Mouse (Mus musculus): ENCODE results near the gene Ypel5. TPM values are rescaled to one million over a fixed set of nuclear protein-coding genes. Genes with fewer than 3 reads are reported as not detected.

The Ypel5 gene
- total and polyA plus RNA-seq, 2 experiments from 2014 or later, result 60.3 to 120 TPM

DNA sequence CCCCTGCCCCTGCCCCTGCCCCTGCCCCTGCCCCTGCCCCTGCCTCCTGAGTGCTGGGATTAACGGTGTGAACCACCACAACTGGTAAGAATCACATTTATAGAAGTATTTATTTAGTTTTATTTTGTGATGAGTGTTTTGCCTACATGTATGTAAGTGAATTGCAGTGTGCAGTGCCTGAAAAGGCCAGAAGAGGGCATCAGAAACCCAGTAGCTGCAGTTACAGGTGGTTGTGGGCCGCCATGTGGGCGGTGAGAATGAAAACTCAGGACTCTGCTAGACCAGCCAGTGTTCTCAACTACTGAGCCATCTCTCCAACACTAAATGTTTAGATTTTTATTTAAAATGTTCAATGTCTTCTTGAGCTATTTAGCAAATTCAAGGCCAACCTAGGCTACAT is 39.7 kb upstream of the Ypel5 start:
- no peak overlapping the region for H3K27ac ChIP-seq (ENCODE audit: low read depth, low read length)
- H3K9ac ChIP-seq (replicated peaks; ENCODE audit: low read length, poor library complexity, severe bottlenecking), result no peak overlapping the region
- peak; percentile 31 for TF ChIP-seq CTCF (IDR thresholded peaks at IDR 0.05)
- H3K4me2 ChIP-seq (ENCODE audit: low read depth, low read length, poor library complexity, severe bottlenecking), result no peak overlapping the region
- no peak for DNase-seq (ENCODE audit: low spot score)
- H3K9me3 ChIP-seq (ENCODE audit: low read length), result no peaks in the 10 kb centered on the region
- H3K27me3 ChIP-seq (ENCODE audit: insufficient read depth, low read length), result no peaks in the 10 kb centered on the region
- no peak overlapping the region for H3K4me3 ChIP-seq (ENCODE audit: low read depth, low read length)
- H3K36me3 ChIP-seq (ENCODE audit: insufficient read depth, low read length), result no peaks in the 10 kb centered on the region
- H3K4me1 ChIP-seq (ENCODE audit: insufficient read depth, low read length), result no peaks in the 10 kb centered on the region
- no peak for ATAC-seq (ENCODE audit: low FRiP score)
- WGBS, result 91% methylated on average over 3 of the region's 3 CpGs

DNA sequence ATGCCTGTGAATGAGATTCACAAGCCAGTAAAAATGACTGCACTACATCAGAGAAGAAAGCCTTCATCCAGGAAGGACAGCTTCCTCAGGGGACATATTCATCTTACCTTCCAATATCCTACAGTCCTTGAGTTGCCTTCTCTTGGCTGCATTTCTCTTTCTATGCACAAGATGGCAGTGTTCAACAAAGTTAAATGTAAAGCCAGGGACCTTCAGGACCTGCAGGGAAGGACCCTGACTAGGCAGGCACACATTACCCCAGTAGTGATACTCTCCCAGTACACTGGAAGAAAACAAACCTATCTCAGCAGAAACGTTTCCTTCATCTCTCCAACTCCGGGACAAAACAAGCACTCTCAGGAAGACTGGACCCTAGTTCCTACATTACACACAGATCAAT is 38.4 kb upstream of the Ypel5 start:
- no peaks in the 10 kb centered on the region for H3K4me1 ChIP-seq (ENCODE audit: insufficient read depth, low read length)
- WGBS, result 32% methylated on average over 2 of the region's 2 CpGs
- ATAC-seq (ENCODE audit: low FRiP score), result no peak

GRCm38 (mm10) chr17:72809942-72810654 is 26.2 kb upstream of the Ypel5 start:
- H3K4me1 ChIP-seq (ENCODE audit: insufficient read depth, low read length), result no peaks in the 10 kb centered on the region
- WGBS, result 78% methylated on average over 7 of the region's 7 CpGs
- H3K27me3 ChIP-seq (ENCODE audit: insufficient read depth, low read length), result no peaks in the 10 kb centered on the region
- no peak overlapping the region for H3K4me2 ChIP-seq (ENCODE audit: low read depth, low read length, poor library complexity, severe bottlenecking)
- no peak for TF ChIP-seq CTCF (IDR thresholded peaks at IDR 0.05)
- H3K9ac ChIP-seq (replicated peaks; ENCODE audit: low read length, poor library complexity, severe bottlenecking), result no peak overlapping the region
- no peak overlapping the region for H3K27ac ChIP-seq (ENCODE audit: low read depth, low read length)
- ATAC-seq (ENCODE audit: low FRiP score) (no peak), DNase-seq (ENCODE audit: low spot score) (no peak)
- H3K36me3 ChIP-seq (ENCODE audit: insufficient read depth, low read length), result no peaks in the 10 kb centered on the region
- H3K9me3 ChIP-seq (ENCODE audit: low read length), result no peaks in the 10 kb centered on the region
- H3K4me3 ChIP-seq (ENCODE audit: low read depth, low read length), result no peak overlapping the region

More for the DNA sequence above, 38.4 kb upstream of the Ypel5 start:
- Histone ChIP-seq H3K4me2 (ENCODE audit: low read depth, low read length, poor library complexity, severe bottlenecking) (no peak overlapping the region), H3K27ac (ENCODE audit: low read depth, low read length) (no peak overlapping the region), H3K4me3 (ENCODE audit: low read depth, low read length) (no peak overlapping the region), H3K27me3 (ENCODE audit: insufficient read depth, low read length) (no peaks in the 10 kb centered on the region), H3K9ac (replicated peaks; ENCODE audit: low read length, poor library complexity, severe bottlenecking) (no peak overlapping the region), H3K9me3 (ENCODE audit: low read length) (no peaks in the 10 kb centered on the region), H3K36me3 (ENCODE audit: insufficient read depth, low read length) (no peaks in the 10 kb centered on the region)
- peak; percentile 78 for DNase-seq (ENCODE audit: low spot score)
- TF ChIP-seq CTCF (IDR thresholded peaks at IDR 0.05), result peak; percentile 90

DNA sequence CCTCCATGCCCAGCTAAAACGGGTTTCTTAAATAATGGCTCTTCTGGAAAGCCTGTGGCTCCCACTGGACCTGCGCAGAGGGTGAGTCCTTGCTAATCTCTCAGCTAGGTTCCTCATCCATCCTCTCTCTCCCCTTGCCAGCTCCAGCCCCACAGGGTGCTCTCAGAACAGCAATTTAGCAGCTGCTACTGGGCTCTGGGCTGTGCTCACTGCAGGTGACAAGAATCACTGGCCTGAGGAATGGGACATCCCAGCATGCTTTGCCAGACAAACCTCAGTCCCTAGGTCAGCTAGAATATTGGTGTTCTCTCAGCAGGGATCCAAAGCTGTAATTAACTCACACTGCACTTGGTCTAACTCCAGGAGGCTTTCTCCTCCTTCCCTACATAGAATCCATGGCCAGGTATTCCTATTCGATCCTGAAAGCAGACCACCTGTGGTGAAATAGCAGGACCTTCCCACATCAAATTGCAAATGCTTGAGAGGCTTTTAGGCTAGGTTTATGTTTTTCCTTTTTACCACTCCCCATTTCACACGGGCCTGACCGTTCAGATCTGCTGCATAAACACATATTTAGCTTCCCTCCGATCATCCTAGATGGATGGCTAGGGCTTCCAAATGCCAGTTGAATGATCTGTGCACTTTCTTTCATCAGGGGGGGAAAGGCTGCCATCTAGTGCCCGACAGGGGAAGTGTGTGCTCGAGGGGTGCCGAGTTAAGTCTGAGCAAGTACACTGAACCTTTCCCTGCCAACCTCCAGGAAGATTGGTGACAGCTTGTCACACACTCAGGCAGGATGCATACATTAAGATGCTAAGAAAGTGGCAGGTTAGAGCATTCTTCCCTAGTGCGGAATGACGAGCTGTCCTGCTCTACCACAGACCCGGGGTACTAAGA is 22.6 kb upstream of the Ypel5 start:
- H3K4me3 ChIP-seq (ENCODE audit: low read depth, low read length), result no peak overlapping the region
- no peak overlapping the region for H3K9ac ChIP-seq (replicated peaks; ENCODE audit: low read length, poor library complexity, severe bottlenecking)
- H3K4me2 ChIP-seq (ENCODE audit: low read depth, low read length, poor library complexity, severe bottlenecking), result no peak overlapping the region
- 14% methylated on average over 12 of the region's 12 CpGs for WGBS
- no peaks in the 10 kb centered on the region for H3K4me1 ChIP-seq (ENCODE audit: insufficient read depth, low read length)
- H3K27ac ChIP-seq (ENCODE audit: low read depth, low read length), result no peak overlapping the region
- no peaks in the 10 kb centered on the region for H3K9me3 ChIP-seq (ENCODE audit: low read length)
- peak; percentile 98 for TF ChIP-seq CTCF (IDR thresholded peaks at IDR 0.05)
- no peaks in the 10 kb centered on the region for H3K36me3 ChIP-seq (ENCODE audit: insufficient read depth, low read length)
- DNase-seq (ENCODE audit: low spot score) (peak; percentile 64), ATAC-seq (ENCODE audit: low FRiP score) (peak; percentile 54; the same call in 1 of the 2 replicates)
- no peaks in the 10 kb centered on the region for H3K27me3 ChIP-seq (ENCODE audit: insufficient read depth, low read length)

DNA sequence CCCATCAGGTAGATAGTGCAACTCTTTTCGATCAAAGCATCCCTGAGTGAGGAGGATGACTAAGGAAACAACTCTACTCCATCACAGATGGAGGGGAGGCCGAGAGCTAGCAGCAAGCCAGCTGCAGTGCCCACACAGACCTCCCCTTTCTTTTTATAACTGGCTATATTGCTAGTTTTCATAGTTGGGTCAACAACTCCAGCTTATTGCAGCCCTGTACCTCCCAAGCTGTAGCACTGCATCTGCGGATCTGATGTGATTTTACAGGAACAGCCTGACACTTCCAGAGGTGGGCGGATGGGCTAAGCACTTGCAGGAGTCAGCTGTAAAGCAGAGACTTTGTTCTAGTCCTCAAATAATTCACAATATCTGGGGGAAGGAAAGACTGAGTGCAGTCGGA is 18.7 kb upstream of the Ypel5 start:
- Histone ChIP-seq H3K27ac (ENCODE audit: low read depth, low read length) (no peak overlapping the region), H3K27me3 (ENCODE audit: insufficient read depth, low read length) (no peaks in the 10 kb centered on the region), H3K4me1 (ENCODE audit: insufficient read depth, low read length) (no peaks in the 10 kb centered on the region), H3K9me3 (ENCODE audit: low read length) (no peaks in the 10 kb centered on the region), H3K9ac (replicated peaks; ENCODE audit: low read length, poor library complexity, severe bottlenecking) (no peak overlapping the region), H3K4me2 (ENCODE audit: low read depth, low read length, poor library complexity, severe bottlenecking) (no peak overlapping the region), H3K36me3 (ENCODE audit: insufficient read depth, low read length) (no peaks in the 10 kb centered on the region), H3K4me3 (ENCODE audit: low read depth, low read length) (no peak overlapping the region)
- DNase-seq (ENCODE audit: low spot score) (no peak), ATAC-seq (ENCODE audit: low FRiP score) (no peak)
- no peak for TF ChIP-seq CTCF (IDR thresholded peaks at IDR 0.05)
- 89% methylated on average over 5 of the region's 5 CpGs for WGBS

- Histone ChIP-seq H3K27me3 (ENCODE audit: insufficient read depth, low read length) (no peaks in the 10 kb centered on the region), H3K4me1 (ENCODE audit: insufficient read depth, low read length) (no peaks in the 10 kb centered on the region), H3K9me3 (ENCODE audit: low read length) (no peaks in the 10 kb centered on the region), H3K9ac (replicated peaks; ENCODE audit: low read length, poor library complexity, severe bottlenecking) (no peak overlapping the region), H3K4me3 (ENCODE audit: low read depth, low read length) (no peak overlapping the region), H3K4me2 (ENCODE audit: low read depth, low read length, poor library complexity, severe bottlenecking) (no peak overlapping the region), H3K36me3 (ENCODE audit: insufficient read depth, low read length) (no peaks in the 10 kb centered on the region), H3K27ac (ENCODE audit: low read depth, low read length) (no peak overlapping the region)
- no peak for DNase-seq (ENCODE audit: low spot score)
- TF ChIP-seq CTCF (IDR thresholded peaks at IDR 0.05), result no peak
- WGBS, result 73% methylated on average over 2 of the region's 2 CpGs
- no peak for ATAC-seq (ENCODE audit: low FRiP score)
Observed at GRCm38 (mm10) chr17:72819714-72820113, 16.5 kb upstream of the Ypel5 start.

Data from midbrain, postnatal 0 days (tissue).